Mouse (Mus musculus): Measurements from ENCODE around the gene Tubb1.

The Tubb1 gene

GRCm38 (mm10) chr2:174450353-174450752 lies at the start of gene Tubb1:
Gene Tubb1, plus strand, starts transcription at chr2:174450695.
- no peak for DNase-seq (ENCODE audit: low spot score)

GRCm38 (mm10) chr2:174410222-174410621 lies 40.3 kb upstream of the Tubb1 start:
- DNase-seq (ENCODE audit: low spot score): no peak

- DNase-seq (ENCODE audit: low spot score): no peak
Measured at GRCm38 (mm10) chr2:174413127-174413526, 37.4 kb upstream of the Tubb1 start.

GRCm38 (mm10) chr2:174415001-174415730 lies 35.3 kb upstream of the Tubb1 start:
- DNase-seq (ENCODE audit: low spot score): no peak

- peak; percentile 70 for DNase-seq (ENCODE audit: low spot score)
Measured at GRCm38 (mm10) chr2:174415731-174416310, 34.7 kb upstream of the Tubb1 start, which contains the start of gene Nelfcd. Gene Nelfcd, plus strand, starts transcription at chr2:174415804.

GRCm38 (mm10) chr2:174421107-174421506 lies 29.4 kb upstream of the Tubb1 start:
- no peak for DNase-seq (ENCODE audit: low spot score)

GRCm38 (mm10) chr2:174424301-174425085 lies 26.0 kb upstream of the Tubb1 start:
- no peak for DNase-seq (ENCODE audit: low spot score)

GRCm38 (mm10) chr2:174426856-174427255 lies 23.6 kb upstream of the Tubb1 start:
- no peak for DNase-seq (ENCODE audit: low spot score)

- no peak for DNase-seq (ENCODE audit: low spot score)
Measured at GRCm38 (mm10) chr2:174428076-174428835, 22.2 kb upstream of the Tubb1 start.

GRCm38 (mm10) chr2:174428996-174429591 lies 21.4 kb upstream of the Tubb1 start:
- no peak for DNase-seq (ENCODE audit: low spot score)

GRCm38 (mm10) chr2:174434943-174435342 lies 15.6 kb upstream of the Tubb1 start:
- DNase-seq (ENCODE audit: low spot score): no peak

GRCm38 (mm10) chr2:174436076-174436701 lies 14.3 kb upstream of the Tubb1 start:
- no peak for DNase-seq (ENCODE audit: low spot score)

- no peak for DNase-seq (ENCODE audit: low spot score)
Measured at GRCm38 (mm10) chr2:174436916-174437696, 13.4 kb upstream of the Tubb1 start.

- no peak for DNase-seq (ENCODE audit: low spot score)
Measured at GRCm38 (mm10) chr2:174437697-174437982, 12.9 kb upstream of the Tubb1 start.

GRCm38 (mm10) chr2:174438181-174438580 lies 12.3 kb upstream of the Tubb1 start:
- DNase-seq (ENCODE audit: low spot score): no peak

GRCm38 (mm10) chr2:174438737-174439449 lies 11.6 kb upstream of the Tubb1 start, which contains the start of gene Ctsz:
Gene Ctsz, minus strand, starts transcription at chr2:174439039.
- DNase-seq (ENCODE audit: low spot score): no peak

- no peak for DNase-seq (ENCODE audit: low spot score)
Measured at GRCm38 (mm10) chr2:174439450-174439838, 11.1 kb upstream of the Tubb1 start.

- DNase-seq (ENCODE audit: low spot score): no peak
Measured at GRCm38 (mm10) chr2:174439961-174440360, 10.5 kb upstream of the Tubb1 start.

GRCm38 (mm10) chr2:174441898-174442297 lies 8.6 kb upstream of the Tubb1 start:
- no peak for DNase-seq (ENCODE audit: low spot score)

GRCm38 (mm10) chr2:174442460-174442859 lies 8.0 kb upstream of the Tubb1 start:
- DNase-seq (ENCODE audit: low spot score): no peak

Data from urinary bladder, postnatal 10 days (tissue).